Mouse (Mus musculus): ENCODE results near the gene A230050P20Rik.

The A230050P20Rik gene

GRCm38 (mm10) chr9:20894629-20895028 lies 26.2 kb downstream of the A230050P20Rik start:
- DNase-seq (ENCODE audit: low spot score in 2 of 2) = no peak

GRCm38 (mm10) chr9:20895382-20895781 lies 26.9 kb downstream of the A230050P20Rik start:
- no peak for DNase-seq (ENCODE audit: low spot score in 2 of 2)

- DNase-seq (ENCODE audit: low spot score in 2 of 2) = no peak
These were observed 29.5 kb downstream of the A230050P20Rik start for GRCm38 (mm10) chr9:20897736-20898510.

- DNase-seq (ENCODE audit: low spot score in 2 of 2) = peak in 1 of 2 experiments; percentile 83
These were observed 30.1 kb downstream of the A230050P20Rik start, which contains the start of gene Eif3g for GRCm38 (mm10) chr9:20898511-20899073. TSS of gene Eif3g (minus strand) at chr9:20898623.

- DNase-seq (ENCODE audit: low spot score in 2 of 2) = peak in 1 of 2 experiments; percentile 43
These were observed 33.2 kb downstream of the A230050P20Rik start for GRCm38 (mm10) chr9:20901466-20902173.

GRCm38 (mm10) chr9:20902174-20902491 lies 33.7 kb downstream of the A230050P20Rik start:
- no peak for DNase-seq (ENCODE audit: low spot score in 2 of 2)

GRCm38 (mm10) chr9:20909948-20910347 lies 41.5 kb downstream of the A230050P20Rik start:
- DNase-seq (ENCODE audit: low spot score in 2 of 2) = peak in 1 of 2 experiments; percentile 62

GRCm38 (mm10) chr9:20916160-20916559 lies 47.7 kb downstream of the A230050P20Rik start:
- DNase-seq (ENCODE audit: low spot score in 2 of 2) = no peak

- no peak for DNase-seq (ENCODE audit: low spot score in 2 of 2)
These were observed 54.8 kb downstream of the A230050P20Rik start for GRCm38 (mm10) chr9:20923258-20923657.

Data from left cerebral cortex, adult 9 months (tissue).